Mouse (Mus musculus): ENCODE measurements around the gene Tbc1d22a.

DNA sequence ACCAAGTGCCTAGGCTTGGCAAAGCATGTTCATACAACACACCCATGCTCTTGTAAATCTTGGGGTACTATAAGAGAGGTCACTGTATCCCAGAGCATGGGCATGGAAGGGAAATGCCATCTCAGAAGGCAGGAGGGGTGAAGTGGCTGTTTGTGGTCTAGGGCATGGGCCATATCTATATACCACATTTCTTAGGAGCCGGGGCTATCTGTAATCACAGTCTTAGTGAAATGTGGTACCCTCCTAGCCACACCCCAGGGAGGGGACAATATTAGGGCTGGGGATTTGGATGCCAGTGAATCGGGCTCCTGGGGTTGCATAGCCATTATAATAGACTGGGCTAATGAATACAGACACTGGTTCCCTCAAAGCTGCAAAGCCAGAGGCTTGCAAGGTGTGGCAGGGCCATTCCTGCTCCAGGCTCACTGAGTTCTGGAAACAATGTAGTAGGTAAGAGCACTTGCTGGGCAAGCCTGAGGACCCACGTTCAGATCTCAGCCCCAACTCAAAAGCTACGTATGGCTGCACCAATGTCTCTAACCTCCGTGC, 197.3 kb downstream of the Tbc1d22a start:
- no peak for TF ChIP-seq CTCF (IDR thresholded peaks at IDR 0.05; ENCODE audit: low read depth)
- TF ChIP-seq EP300 (optimal IDR thresholded peaks at IDR 0.05) = no peak
